Mouse (Mus musculus): ENCODE results near the gene Defb42. TPM values are rescaled to one million over a fixed set of nuclear protein-coding genes. Genes with fewer than 3 reads are reported as not detected.

Defb42 gene
- polyA plus RNA-seq (2011; ENCODE audit: insufficient read depth, insufficient read length, low replicate concordance, missing spikeins) = not detected in 2 replicates

DNA sequence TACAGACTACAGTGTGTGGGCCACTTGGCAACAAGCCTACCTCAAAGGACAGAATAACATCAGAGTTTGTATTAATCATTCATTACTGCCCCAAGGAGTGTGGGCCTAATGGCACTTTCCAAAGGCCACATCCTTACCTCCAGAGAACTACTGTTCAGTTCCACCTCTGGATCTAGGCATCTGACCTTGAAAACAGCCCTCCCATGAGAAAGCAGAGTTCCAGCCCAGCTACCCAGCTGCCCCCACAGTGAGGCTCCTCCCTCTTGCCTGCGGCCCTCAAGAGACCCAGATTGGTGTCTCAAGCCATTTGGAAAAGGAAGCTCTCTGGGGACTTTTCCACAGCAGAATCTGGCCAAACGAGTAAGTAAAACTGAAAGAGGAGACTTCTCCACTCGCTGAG, at the start of gene Defb42:
Defb42 (plus strand) TSS at position 301 of the 400 bp plus-strand sequence.
- WGBS = 64% methylated on average over 3 of the region's 3 CpGs
- TF ChIP-seq POLR2A (IDR thresholded peaks at IDR 0.05; ENCODE audit: borderline replicate concordance, control insufficient read depth, low read depth, low read length) = no peak
- no peak for TF ChIP-seq CTCF (IDR thresholded peaks at IDR 0.05; ENCODE audit: control insufficient read depth, insufficient read depth, low read length)
- H3K4me1 ChIP-seq (ENCODE audit: control insufficient read depth, insufficient read depth, low read length) = no peaks in the 10 kb centered on the region
- no peak within 1 kb of the TSS for H3K27ac ChIP-seq (ENCODE audit: control insufficient read depth, insufficient read depth, low read depth, low read length, poor library complexity)
- H3K4me3 ChIP-seq (replicated peaks; ENCODE audit: control insufficient read depth, low read depth, low read length) = no peak within 1 kb of the TSS

DNA sequence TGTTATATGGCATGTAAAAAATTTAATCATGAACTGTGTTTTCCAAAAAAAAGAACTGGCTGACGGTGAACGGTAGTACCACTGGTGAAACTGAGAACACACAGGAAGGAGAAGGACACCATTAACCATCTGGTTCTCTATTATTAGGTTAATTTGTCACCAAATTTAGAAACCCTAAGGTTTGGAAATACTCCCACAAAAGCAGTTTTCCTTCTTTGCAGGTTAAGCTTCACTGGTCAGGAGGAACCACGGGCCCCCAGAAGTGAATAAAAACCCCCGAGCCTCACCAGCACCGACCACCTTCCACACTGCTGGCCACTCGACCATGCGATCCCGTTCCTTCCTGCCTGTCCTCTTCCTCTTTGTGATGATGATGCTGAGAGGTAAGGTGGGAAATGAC, 49.0 kb upstream of the Defb42 start, which contains the start of gene Defb47:
Defb47 (plus strand) TSS at position 301 of the 400 bp plus-strand sequence.
- no peak for TF ChIP-seq POLR2A (IDR thresholded peaks at IDR 0.05; ENCODE audit: borderline replicate concordance, control insufficient read depth, low read depth, low read length)
- no peak for TF ChIP-seq CTCF (IDR thresholded peaks at IDR 0.05; ENCODE audit: control insufficient read depth, insufficient read depth, low read length)
- Histone ChIP-seq H3K4me1 (ENCODE audit: control insufficient read depth, insufficient read depth, low read length) (no peaks in the 10 kb centered on the region), H3K4me3 (replicated peaks; ENCODE audit: control insufficient read depth, low read depth, low read length) (no peak within 1 kb of the TSS), H3K27ac (ENCODE audit: control insufficient read depth, insufficient read depth, low read depth, low read length, poor library complexity) (no peak within 1 kb of the TSS)
- 35% methylated on average over 8 of the region's 8 CpGs for WGBS

DNA sequence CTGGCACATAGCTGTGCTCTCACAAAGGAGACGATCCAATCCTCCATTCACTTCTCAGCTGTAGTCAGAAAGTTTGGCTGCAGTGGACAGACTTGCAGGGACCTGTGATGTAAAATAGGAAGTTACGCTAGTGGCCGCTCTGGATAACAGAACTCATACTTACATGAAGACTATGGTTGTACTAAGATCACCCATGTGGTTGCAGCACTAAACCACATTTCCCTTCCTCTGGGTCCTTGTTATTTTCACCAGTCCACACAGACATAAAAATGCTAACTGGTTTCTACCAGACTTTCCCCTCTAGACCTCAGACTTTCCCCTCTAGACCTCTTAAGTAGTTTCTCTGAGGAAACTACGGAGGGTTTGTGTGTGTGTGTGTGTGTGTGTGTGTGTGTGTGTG, 47.8 kb upstream of the Defb42 start:
- WGBS = 5% methylated on average over 4 of the region's 4 CpGs
- H3K27ac ChIP-seq (ENCODE audit: control insufficient read depth, insufficient read depth, low read depth, low read length, poor library complexity) = no peak overlapping the region
- H3K4me1 ChIP-seq (ENCODE audit: control insufficient read depth, insufficient read depth, low read length) = no peaks in the 10 kb centered on the region
- TF ChIP-seq POLR2A (IDR thresholded peaks at IDR 0.05; ENCODE audit: borderline replicate concordance, control insufficient read depth, low read depth, low read length) (no peak), CTCF (IDR thresholded peaks at IDR 0.05; ENCODE audit: control insufficient read depth, insufficient read depth, low read length) (no peak)
- no peak overlapping the region for H3K4me3 ChIP-seq (replicated peaks; ENCODE audit: control insufficient read depth, low read depth, low read length)

DNA sequence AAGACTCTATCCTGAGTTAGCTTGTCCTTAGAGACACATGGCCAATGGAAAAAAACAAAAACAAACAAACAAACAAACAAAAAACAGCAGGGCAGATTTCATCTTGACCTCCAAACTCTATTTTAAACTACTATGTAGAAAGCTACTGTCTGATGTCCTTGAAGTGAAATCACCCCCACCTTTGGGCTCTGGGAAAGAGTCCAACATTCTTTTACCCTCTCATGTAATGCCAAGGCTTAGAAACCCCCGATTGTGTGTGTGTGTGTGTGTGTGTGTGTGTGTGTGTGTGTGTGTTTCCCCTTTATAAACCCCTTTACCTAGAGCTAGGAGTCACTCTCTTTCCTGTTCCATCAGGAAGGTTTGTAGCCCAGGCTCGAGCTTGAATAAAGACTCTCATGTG, 44.2 kb upstream of the Defb42 start:
- H3K4me1 ChIP-seq (ENCODE audit: control insufficient read depth, insufficient read depth, low read length) = no peaks in the 10 kb centered on the region
- H3K4me3 ChIP-seq (replicated peaks; ENCODE audit: control insufficient read depth, low read depth, low read length) = no peak overlapping the region
- TF ChIP-seq CTCF (IDR thresholded peaks at IDR 0.05; ENCODE audit: control insufficient read depth, insufficient read depth, low read length) (no peak), POLR2A (IDR thresholded peaks at IDR 0.05; ENCODE audit: borderline replicate concordance, control insufficient read depth, low read depth, low read length) (no peak)
- WGBS = 31% methylated on average over 2 of the region's 2 CpGs
- no peak overlapping the region for H3K27ac ChIP-seq (ENCODE audit: control insufficient read depth, insufficient read depth, low read depth, low read length, poor library complexity)

DNA sequence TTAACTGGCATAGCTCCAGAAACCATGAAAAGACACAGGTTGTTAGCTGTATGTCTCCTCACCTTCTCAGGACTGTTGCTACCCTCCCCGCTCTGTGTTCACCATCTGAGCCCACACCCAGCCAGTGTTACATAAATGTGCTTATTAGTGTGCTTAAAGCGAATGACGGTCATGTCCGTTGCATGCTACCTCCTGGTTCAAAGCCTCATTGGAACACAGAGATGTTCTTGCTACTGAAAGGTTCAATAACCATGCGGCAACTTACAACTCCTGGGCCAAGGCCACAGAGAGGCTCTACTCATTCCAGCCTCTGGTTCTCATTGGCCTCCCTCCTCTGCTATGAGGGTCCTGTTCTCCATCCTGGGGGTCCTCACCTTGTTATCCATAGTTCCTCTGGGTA, 35.3 kb upstream of the Defb42 start, which contains the start of gene Defb43:
Defb43 (plus strand) TSS at position 301 of the 400 bp plus-strand sequence.
- no peaks in the 10 kb centered on the region for H3K4me1 ChIP-seq (ENCODE audit: control insufficient read depth, insufficient read depth, low read length)
- TF ChIP-seq POLR2A (IDR thresholded peaks at IDR 0.05; ENCODE audit: borderline replicate concordance, control insufficient read depth, low read depth, low read length) (no peak), CTCF (IDR thresholded peaks at IDR 0.05; ENCODE audit: control insufficient read depth, insufficient read depth, low read length) (no peak)
- WGBS = 89% methylated on average over 5 of the region's 5 CpGs

DNA sequence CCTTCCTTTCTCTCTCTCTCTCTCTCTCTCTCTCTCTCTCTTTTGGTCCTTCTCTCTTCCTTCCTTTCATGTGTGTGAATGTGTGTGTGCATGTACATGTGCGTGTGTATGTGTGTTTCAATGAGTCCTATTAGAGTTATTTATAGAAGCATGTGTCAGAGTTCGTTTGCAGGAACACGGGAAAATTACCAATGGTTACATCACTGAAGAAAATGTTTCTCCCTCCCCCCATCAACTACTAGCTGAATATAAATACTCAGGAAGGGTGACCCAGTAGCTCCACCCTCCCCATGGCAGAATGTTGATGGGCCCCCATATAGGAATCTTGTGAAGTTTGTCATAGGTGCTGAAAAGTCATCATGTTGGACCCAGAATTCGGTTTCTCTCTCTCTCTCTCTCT, 33.7 kb upstream of the Defb42 start:
- no peak overlapping the region for H3K27ac ChIP-seq (ENCODE audit: control insufficient read depth, insufficient read depth, low read depth, low read length, poor library complexity)
- 56% methylated on average over 4 of the region's 4 CpGs for WGBS
- no peak for TF ChIP-seq POLR2A (IDR thresholded peaks at IDR 0.05; ENCODE audit: borderline replicate concordance, control insufficient read depth, low read depth, low read length)
- no peak for TF ChIP-seq CTCF (IDR thresholded peaks at IDR 0.05; ENCODE audit: control insufficient read depth, insufficient read depth, low read length)
- no peaks in the 10 kb centered on the region for H3K4me1 ChIP-seq (ENCODE audit: control insufficient read depth, insufficient read depth, low read length)
- no peak overlapping the region for H3K4me3 ChIP-seq (replicated peaks; ENCODE audit: control insufficient read depth, low read depth, low read length)

More for the DNA sequence above, 35.3 kb upstream of the Defb42 start, which contains the start of gene Defb43:
- no peak within 1 kb of the TSS for H3K27ac ChIP-seq (ENCODE audit: control insufficient read depth, insufficient read depth, low read depth, low read length, poor library complexity)
- H3K4me3 ChIP-seq (replicated peaks; ENCODE audit: control insufficient read depth, low read depth, low read length) = no peak within 1 kb of the TSS

DNA sequence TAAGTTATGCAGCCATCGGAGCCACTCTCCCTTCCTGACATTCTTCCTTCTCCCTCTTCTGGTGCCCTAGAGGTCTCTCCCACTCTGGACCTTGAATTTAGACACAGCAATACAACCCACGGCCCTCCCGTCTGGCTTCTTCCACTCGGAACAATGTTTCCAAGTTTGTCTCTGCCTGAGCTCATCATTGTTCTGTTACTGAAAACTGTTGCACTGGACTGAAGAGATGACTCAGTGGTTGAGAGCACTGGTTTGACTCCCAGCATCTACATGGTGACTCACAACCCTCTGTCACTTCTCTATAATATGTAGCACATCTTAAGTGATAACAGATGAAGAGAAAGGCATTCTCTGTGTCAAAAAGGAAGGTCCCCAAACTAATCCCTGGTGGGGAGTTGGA, 32.1 kb upstream of the Defb42 start:
- Histone ChIP-seq H3K4me3 (replicated peaks; ENCODE audit: control insufficient read depth, low read depth, low read length) (no peak overlapping the region), H3K27ac (ENCODE audit: control insufficient read depth, insufficient read depth, low read depth, low read length, poor library complexity) (no peak overlapping the region), H3K4me1 (ENCODE audit: control insufficient read depth, insufficient read depth, low read length) (no peaks in the 10 kb centered on the region)
- no peak for TF ChIP-seq POLR2A (IDR thresholded peaks at IDR 0.05; ENCODE audit: borderline replicate concordance, control insufficient read depth, low read depth, low read length)
- TF ChIP-seq CTCF (IDR thresholded peaks at IDR 0.05; ENCODE audit: control insufficient read depth, insufficient read depth, low read length) = no peak
- WGBS = 73% methylated on average over 4 of the region's 4 CpGs

DNA sequence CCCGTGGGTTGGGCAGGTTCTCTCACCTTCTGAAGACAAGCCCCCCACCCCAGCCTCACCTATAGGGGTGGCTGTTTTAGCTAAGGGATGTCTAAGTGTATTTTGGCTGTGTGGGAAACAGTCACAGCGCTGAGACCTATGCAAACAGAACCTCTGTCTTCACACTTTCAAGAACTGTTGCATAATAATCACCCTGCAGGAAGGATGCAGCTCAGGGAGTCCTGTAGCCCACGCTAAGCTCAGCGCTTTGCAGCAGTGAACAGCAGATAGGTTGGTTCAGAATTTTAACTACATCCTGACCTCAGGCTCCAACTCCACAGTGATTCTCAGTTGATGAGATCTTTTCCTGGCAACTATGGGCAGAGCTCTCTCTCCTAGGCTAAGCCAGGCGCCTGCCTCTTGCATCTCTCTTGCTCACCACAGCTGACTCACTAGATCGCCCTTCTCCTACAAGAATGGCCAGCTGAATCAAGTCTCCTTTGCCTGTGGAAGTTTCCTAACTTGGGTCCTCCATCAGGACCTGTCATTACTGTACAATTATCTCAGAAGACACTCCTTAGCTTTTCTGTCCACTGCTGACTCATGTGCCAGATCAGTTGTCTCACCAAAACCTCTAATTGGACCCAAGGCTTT, 26.2 kb upstream of the Defb42 start:
- no peak for TF ChIP-seq POLR2A (IDR thresholded peaks at IDR 0.05; ENCODE audit: borderline replicate concordance, control insufficient read depth, low read depth, low read length)
- TF ChIP-seq CTCF (IDR thresholded peaks at IDR 0.05; ENCODE audit: control insufficient read depth, insufficient read depth, low read length) = no peak
- Histone ChIP-seq H3K4me3 (replicated peaks; ENCODE audit: control insufficient read depth, low read depth, low read length) (no peak overlapping the region), H3K4me1 (ENCODE audit: control insufficient read depth, insufficient read depth, low read length) (no peaks in the 10 kb centered on the region), H3K27ac (ENCODE audit: control insufficient read depth, insufficient read depth, low read depth, low read length, poor library complexity) (no peak overlapping the region)
- WGBS = 38% methylated on average over 6 of the region's 6 CpGs
